Mouse (Mus musculus) erythroblast, adult 5-6 weeks (primary cell): ENCODE data around the gene Nkx2-3. TPM values are rescaled to one million over a fixed set of nuclear protein-coding genes. Genes with fewer than 3 reads are reported as not detected.

Experiments
- ATAC-seq: replicated peaks from 2 replicates; pipeline ENCODE4 v1.8.0; 2016; ENCODE audit warnings: moderate number of reproducible peaks, mild to moderate bottlenecking, moderate TSS enrichment, inconsistent platforms; ENCODE audit not compliant: poor library complexity, low FRiP score, severe bottlenecking
- total RNA-seq, 2 experiments: library from RNA; stranded (forward) in 1 of 2; stranded (reverse) in 1 of 2; fragments of 150-400 nt in 1 of 2; fragments of 200-764, 138-1000 nt in 1 of 2; gene quantifications; 2 replicates each; pipeline versions ENCODE4 v1.2.3 to v1.2.4; 2015 to 2017; ENCODE audit warnings: low replicate concordance in 2 of 2

Gene Nkx2-3
- total RNA-seq, 2 experiments from 2014 or later: not detected

- no peak for ATAC-seq
These were observed 7.5 kb upstream of the Nkx2-3 start for GRCm38 (mm10) chr19:43604492-43605120.

DNA sequence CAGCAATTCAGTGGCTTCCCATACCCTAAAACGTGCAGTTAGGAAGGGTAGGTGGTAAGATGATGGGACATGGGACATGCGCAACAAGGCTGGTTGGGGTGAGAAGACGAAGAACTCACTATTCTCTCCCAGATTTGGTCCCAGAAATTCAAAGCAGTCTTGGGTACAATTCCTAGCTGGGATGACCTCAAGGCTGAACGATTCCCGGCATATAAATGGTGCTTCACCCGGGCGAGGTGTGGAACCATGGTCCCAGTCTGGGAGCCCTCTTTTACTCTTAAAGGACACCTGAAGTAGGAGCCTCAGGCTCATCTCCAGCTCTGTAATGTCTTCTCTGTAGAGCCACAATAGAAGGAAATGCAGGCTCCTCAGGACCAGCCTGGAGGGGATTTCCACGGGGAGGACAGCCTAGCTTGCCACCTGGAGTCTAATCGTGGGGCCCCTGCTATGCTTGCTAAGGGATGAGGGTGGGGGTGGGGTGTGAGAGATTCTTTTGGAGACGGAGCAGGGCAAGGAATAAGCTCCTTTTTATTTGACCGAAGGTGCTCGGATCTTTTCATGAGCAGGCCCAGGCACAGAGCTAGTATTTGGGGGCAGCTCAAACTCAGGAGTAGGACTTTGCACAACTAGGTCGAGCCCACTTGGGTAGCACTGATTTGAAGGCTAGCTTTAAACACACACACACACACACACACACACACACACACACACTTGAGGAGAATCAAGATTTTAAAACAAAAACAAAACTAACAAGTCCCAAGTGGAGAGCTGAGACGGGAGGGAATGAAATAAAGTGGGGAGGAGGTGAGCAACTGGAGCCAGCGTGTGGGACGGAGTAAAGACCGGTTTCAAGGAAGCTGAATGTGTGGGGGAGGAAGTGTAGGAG, 6.2 kb upstream of the Nkx2-3 start:
- ATAC-seq: no peak

GRCm38 (mm10) chr19:43606552-43607530, 5.3 kb upstream of the Nkx2-3 start:
- no peak for ATAC-seq

DNA sequence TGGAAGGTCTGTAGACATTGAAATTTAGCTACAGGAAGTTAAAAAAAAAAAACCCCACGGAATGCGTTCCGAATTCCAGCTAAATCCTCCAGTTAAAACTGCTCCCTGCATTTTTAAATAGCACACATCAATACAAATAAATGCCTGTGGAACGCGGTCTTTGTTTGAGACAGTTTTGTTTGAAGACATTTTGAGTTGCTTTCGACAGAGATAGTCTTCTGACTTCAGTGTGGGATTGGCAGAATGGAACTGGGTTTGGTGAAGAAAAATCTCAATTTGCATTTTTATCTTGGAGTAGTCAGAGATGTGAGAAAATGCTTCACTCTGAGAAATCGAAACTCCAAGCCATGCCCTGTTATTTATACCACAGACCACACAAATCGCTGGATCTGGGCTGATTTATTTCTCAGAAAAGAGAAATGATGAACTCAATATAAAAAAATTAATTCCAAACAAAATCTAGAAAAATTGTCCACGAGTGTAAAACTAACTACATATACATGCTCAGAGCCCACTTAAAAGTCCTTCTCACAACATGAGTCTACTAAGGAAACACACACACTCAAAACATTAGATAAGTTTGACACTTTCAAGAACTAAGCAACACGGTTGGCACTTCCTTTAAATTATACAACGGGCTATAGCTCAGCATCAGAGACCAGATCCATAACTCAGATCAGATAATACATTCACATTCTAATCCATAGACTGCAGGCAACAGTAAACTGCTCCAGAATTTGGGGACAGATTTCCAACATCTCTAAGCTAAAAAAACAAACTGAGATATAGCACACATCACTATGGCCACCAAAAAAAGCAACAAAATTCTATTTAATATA, 4.1 kb upstream of the Nkx2-3 start:
- no peak for ATAC-seq

DNA sequence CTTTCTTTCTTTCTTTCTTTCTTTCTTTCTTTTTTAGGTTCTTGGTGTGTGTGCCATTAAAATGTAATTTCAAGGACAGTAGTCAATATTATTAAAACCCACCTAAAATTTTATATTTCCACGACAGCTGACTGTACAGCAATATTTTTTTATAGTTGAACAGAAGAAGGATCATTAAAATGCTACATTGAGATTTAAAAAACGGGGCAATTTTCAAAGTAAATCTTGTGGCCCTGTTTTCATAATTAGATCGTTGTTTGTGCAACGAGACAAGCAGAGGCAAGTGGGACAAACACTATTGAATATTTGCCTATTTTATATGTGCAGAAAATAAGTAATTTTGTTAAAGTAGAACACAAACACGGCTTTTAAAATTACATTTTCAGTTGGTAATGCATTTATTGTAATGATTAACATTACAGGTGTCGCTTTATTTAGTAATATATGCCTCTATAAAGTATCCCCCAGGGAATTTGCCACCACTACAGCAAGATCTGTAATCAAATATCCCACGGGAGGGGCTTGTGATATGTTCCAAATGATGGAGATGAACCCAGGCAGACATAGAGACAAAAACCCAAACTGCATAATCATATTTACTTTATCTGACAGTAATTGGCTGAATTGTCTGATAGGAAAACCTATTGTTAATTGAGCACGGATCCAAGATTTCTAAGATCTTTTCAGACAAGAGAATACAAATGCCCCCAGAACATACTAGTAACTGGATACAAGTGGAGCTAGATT, 3.2 kb upstream of the Nkx2-3 start:
- ATAC-seq: no peak

DNA sequence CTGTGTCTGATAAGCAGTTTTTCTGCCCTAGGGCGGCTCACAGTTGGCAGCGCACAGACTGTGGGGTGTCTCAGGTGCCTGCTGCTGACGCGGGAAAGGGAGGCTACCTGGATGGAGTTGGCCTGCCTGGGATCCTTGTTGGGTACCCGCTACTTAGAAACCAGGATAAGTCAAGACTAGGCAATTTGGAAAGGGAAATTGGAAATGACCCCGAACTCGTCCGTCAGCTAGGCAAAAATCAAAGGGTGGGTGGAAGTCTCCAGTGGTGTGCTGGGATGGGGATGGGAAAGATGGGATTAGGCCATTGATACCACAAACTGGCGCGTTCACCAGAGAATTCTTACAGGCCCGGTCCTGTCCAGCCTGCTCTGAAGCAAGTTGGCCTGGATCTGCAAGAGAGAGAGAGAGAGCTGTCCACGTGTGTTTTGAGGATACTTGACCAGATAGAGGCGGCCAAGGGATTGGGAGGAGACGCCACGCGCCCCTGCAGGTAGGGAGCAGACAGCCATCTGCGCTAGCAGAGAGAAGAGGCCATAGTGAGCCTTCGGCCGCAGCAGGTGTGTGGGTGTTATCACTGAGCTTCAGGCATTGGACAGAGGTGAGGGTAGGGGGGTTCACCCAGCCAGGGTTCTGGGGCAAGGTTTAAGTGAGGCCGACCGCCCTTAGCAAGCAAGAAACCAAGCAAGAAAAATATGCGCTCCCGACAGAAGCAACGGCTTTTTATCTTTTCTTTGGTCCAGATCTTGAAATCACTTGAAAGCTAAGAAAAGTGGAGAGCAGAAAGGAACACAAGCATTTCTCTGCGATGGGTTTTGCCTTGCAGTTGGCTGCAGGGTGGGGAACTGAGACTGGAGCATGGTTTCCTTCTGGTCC, 2.4 kb upstream of the Nkx2-3 start:
- no peak for ATAC-seq

DNA sequence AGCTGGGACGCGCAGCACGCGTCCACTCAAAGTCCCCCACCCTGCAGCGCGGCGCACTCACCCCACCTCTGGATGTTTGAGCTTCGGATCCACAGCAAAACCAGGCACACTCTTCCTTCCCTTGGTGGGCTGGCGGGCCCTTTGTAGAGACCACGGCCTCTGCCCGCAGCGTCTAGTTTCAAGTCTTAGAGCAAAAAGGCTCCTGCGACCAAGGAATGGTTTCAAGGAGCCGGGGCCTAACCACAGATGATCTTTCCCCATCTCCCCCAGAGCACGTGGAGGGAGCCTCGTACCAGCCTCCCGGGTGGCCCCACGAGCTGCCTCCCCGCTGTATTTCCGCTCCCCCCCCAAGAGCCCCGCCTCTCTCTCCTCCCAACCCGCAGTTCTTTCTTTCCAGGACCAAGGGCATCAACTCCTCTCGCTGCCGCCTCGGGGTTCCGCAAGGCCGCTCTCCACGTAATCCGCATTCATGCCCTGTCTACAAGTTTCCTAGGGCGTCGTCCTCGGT, 1.7 kb upstream of the Nkx2-3 start:
- ATAC-seq: no peak

DNA sequence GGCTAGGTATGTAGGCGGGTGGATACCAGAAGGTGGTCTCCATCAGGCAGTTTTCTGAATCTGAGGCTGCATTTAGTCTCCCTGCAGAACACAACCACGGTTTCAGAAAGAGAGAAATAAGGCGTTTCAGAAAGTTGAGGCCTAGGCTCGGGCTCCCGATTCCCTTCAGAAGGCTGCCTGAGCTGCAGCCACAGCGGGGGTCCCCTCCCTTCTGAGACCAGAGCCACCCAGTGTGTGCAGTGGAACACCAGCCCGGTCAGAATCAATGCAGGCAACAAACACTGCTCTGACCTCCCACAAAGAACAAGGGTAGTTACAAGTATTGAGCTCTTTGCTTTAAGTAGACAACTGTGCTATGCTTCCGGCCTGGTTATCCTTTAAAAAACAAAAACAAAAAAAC, 1.0 kb upstream of the Nkx2-3 start:
- ATAC-seq: no peak

GRCm38 (mm10) chr19:43611561-43611960, 564 bp upstream of the Nkx2-3 start:
- ATAC-seq: no peak

- ATAC-seq: no peak
These were observed 411 bp downstream of the Nkx2-3 start for GRCm38 (mm10) chr19:43612501-43612971.

- ATAC-seq: no peak
These were observed 1.4 kb downstream of the Nkx2-3 start for GRCm38 (mm10) chr19:43613293-43614130.

GRCm38 (mm10) chr19:43614341-43615073, 2.4 kb downstream of the Nkx2-3 start:
- no peak for ATAC-seq

GRCm38 (mm10) chr19:43615074-43615445, 2.9 kb downstream of the Nkx2-3 start:
- no peak for ATAC-seq

DNA sequence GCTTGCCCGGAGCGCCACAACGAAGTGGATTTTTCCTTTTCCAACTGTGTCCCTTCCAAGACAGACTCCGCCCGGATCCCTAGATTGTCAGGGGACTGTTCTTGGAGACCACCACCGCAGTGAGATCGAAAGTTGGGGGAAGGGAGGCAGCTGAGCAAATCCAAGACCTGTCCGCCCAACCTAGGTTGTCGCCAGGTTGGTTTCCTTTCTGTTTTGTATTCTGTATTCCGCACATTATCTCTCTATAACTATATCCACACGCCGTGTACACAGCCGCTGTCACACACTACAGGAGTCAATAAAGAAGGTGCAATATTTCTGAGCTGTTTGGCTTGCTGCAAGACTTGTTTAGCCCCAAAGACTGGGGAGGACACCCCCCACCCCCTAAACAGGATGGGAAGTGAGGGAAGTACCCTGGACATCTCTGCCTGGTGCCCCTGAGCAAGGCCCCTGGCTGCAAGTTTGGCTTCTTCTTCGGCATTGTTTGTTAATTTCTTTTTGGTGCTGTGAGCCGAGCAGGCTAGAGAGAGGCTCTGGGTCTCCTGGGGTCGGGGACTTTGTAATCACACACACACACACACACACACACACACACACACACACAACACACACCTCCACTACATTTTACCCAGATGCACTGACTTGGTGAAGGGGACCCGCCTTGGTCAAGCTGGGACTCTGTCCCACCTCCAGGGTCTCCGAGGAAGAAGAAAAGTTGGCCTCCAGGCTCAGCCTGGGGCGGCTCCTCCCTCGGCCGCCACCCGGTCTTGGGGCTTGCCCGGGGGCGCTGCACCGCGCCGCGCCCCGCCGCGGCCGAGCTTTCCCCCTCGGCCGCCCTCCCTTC, 3.7 kb downstream of the Nkx2-3 start:
- ATAC-seq: no peak

- no peak for ATAC-seq
These were observed 4.3 kb downstream of the Nkx2-3 start for GRCm38 (mm10) chr19:43616415-43616861.
